Mouse (Mus musculus) spleen, postnatal 14 days (tissue): ENCODE measurements at regions not wholly inside any gene's neighbourhood (a gene's known extent, or its start where the extent isn't known, plus 50 kb on each side); places are given as distances from the start of the nearest gene placed in this dataset.

ENCODE experiments used
- DNase-seq, 2 experiments: peaks; one replicate each; pipeline ENCODE4 v3.0.0; 2021 to 2022; ENCODE audit warnings: low spot score in 2 of 2

DNA sequence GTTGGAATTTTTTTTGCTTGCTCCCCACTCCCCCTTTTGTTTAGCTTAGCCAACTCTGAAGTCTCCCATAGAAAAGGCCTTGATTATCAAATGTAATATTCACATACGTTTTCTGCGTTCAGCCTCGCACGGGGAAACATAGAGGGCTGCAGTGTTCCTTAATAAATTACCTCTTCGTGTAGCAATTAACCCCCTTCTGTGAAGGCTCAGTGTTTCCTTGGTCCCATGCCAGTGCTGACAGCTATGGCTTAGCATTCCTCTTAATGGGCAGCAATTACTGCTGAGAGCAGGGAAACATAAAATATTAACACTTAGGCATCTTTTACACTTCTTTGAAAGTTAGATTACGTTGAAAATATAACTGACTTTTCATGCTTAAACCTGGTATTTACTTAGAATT is 282.9 kb downstream of the Lyplal1 start:
- no peak for DNase-seq

- no peak for DNase-seq
Observed at GRCm38 (mm10) chr1:185836632-185837281, 280.4 kb downstream of the Lyplal1 start.

DNA sequence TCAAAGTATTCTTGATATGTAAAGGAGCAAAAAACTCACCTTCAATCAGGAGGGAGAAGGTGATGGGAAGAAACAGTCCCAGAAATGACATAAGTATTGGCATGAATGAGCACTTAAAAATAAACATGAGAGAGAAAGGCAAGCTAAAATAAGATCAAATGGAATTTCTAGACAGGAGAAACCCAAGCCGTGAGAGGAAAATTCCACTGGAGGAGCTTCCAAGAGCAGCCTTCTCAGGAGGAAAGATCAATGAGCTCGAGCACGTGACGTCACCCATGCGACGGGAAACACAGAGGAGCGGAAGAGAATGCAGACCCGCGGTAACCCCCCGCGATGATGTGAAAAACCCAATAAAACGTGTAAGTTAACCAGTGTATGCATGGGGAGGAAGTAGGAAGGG is 274.6 kb downstream of the Lyplal1 start:
- no peak for DNase-seq

GRCm38 (mm10) chr1:185847161-185847560 is 269.9 kb downstream of the Lyplal1 start:
- no peak for DNase-seq

GRCm38 (mm10) chr1:185850590-185850989 is 266.5 kb downstream of the Lyplal1 start:
- no peak for DNase-seq

DNA sequence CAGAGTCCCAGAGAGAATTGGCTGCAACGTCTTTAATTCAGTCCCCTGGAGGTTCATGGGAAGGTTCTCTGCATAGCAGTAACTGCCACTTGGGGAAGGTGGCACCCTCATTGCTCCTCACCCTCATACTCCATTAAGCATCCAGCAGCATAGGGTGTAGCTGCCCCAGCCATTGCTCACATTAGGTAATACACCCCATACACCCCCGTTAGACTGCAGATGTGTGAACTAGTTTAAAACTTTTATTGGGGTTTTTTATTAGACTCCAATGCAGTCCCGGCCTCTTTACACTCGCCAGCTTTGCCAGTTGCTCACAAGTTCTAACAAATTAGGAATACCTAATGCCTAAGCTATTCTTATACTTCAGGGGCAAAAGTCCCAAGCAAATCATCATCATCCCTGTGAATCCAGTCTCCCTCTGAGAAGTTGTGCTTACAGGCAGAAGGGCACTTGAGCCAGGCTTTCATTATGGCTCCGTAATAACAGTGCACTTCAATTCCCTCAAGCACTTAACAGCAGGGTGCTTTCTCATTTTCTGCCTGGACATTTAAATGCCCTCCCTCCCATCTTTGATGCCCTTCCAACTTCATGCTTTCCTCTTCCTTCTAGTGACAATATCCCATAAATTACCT is 265.7 kb downstream of the Lyplal1 start:
- DNase-seq = no peak

- DNase-seq = no peak
Observed at GRCm38 (mm10) chr1:185861692-185862091, 255.4 kb downstream of the Lyplal1 start.

DNA sequence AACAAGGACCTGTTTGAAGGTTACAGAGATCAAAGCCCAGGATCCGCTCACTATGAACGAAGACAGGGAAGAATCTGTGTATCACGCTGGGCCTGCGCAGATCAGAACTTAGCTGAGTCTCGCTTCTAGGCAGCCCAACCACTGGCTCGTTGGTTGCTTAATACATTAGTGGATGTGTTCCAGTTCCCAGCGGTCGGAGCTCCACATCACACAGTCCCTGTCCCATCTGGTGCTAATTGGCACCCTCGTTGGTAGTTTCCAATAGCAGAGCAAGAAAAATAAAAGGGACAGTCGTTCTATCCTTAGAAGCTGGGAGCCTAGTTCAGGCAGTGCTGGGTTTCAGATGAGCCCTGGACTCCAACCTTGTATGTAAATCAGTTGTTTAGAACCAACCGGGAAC is 251.2 kb downstream of the Lyplal1 start:
- no peak for DNase-seq

DNA sequence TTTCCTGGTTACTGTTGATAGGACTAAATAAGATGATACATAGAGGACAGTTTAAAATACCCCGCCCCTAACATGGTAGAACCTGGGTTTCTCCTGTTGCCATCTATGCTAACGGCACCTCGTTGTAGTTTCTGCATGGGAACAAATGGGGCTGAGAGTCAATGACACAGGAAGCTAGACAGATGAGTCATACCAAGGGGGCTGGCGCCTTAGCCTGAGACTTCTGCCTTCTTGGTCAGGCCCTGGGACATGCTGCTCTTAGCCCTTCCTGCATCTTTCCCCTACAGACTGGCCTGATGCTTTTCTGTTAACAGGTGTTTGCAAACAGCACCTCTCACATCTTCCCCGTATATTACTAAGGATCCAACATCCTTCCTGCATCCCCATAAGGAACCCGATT is 250.5 kb downstream of the Lyplal1 start:
- DNase-seq = no peak

- no peak for DNase-seq
Observed at GRCm38 (mm10) chr1:185867018-185867417, 250.1 kb downstream of the Lyplal1 start.

DNA sequence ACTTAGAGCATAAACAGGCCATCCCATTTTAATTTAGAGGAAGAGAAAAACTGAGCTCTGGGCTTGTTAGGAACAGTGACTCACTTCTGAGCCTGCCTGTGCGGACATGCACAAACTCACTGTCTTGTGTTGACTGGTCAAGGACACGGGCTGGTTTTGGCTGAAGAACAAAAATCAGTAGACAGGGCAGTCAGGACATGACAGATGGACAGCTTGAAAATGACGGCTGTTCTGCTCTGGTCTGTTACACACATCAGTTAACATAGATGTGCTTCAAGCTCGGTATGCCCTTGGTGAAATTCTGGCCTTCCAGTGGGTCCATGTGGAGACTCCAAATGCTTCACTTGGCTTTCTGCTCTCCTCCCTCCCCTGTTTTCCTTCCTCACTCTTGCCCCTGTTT is 248.4 kb downstream of the Lyplal1 start:
- no peak for DNase-seq

DNA sequence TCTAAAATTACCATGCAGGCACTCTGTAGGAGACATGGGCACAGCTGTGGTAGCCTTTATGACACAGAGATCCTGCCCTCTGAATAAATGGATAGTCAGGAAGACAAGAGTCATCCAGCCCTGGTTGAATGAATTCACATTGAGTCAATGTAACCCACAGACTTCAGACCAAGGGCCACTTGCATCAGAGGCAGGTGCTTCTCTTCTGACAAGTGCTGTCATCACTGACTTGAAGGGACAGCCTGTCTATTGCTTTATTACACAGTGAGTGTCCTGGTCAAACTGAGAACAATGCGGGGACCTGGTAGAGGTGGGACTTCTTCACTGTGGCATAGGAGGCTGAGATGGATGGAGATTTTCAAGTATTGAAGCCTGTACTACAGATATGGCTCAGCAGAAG is 230.1 kb downstream of the Lyplal1 start:
- no peak for DNase-seq

- DNase-seq = no peak
Observed at GRCm38 (mm10) chr1:185891814-185892213, 225.3 kb downstream of the Lyplal1 start.

DNA sequence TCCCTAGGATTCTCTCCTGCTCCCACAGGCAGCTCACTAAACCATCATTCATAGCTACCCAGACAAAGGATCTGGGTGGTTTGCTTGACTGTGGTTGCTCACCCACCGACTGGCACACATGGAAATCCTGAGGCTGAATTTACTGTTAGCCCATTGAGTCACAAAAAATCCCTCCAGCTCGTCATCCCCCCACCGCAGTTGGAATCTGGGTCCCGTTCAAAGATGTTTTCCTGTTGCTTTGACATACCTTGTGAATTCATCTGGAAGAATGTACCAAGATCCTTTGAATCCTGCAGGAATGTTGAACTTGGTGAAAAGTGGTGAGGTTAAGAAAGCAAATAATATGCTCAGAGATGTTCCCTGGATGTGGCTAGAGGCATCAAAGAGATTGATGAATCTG is 223.7 kb downstream of the Lyplal1 start:
- DNase-seq = no peak

- no peak for DNase-seq
Observed at GRCm38 (mm10) chr1:185898475-185898874, 218.6 kb downstream of the Lyplal1 start.

DNA sequence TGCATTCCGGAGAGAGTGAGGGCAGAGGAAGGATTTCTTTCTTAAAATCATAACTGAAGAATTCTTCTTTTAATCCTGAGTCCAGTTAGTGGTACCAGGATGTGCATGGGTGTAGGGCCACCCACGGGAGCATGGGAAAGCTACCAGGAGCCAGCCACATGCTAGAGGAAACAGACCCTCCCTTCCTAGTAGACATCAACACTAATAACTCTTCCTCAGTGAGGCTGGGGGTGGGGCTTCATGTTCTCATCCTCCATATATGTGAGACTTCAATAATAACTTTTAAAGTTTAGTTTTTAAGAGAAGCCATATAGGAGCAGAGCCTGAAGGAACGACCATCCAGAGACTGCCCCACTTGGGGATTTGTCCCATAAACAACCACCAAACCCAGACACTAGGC is 216.8 kb downstream of the Lyplal1 start:
- no peak for DNase-seq

DNA sequence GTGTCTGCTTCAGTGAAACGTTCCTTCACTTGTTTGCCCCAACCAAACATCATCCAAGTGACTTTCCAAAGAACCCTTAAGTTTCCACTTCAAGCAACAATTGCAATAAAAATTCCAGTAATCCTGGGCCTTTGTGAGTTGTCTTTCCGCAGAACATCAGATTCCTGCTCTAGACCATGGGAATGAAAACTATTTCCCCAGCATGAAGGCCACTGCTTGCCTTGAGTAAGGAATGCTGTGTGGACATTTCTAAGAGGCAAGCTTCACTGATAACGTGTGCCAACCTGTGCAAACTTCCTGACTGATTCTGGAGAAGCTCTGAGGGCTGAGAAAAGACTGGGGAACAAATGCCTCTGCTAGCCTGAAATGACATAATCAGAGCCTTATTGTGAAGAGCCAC is 214.7 kb downstream of the Lyplal1 start:
- DNase-seq = no peak

DNA sequence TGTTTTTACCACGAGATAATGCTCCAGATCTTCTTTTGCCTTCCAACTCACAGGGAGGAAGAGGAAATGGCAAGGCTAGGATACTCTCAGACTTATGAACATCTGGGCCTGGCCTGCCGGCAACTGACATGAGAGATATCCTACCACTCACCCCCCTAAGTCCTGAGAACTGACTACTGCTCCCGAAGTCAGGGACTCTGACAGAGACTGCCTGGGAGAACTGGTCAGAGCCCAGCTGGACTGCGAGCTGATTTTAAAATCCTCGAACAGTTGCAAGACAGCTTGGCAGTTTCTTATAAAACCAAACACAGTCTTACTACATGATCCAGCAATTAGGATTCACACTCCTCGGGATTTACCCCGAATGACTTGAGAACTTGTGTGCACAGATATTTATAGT is 211.4 kb downstream of the Lyplal1 start:
- no peak for DNase-seq

DNA sequence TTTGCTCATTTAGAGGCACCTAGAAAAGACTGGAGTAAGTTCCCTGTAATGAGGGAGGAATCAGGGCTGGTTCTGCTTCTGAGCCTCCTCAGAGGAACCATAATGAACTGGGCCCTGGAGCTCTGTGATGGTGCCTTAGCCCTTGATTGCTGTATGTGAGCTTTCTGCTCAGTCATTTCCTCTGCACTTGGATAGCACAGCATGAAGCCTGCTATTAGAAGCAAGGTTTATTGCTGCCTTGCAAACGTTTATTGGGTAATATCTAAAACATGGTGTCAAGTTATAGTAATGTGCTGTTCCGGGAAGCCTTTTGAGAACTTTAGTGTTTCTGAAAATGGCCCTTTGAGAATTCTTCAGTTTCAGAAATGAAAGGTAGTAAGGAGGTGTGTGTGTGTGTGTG is 201.5 kb downstream of the Lyplal1 start:
- no peak for DNase-seq

DNA sequence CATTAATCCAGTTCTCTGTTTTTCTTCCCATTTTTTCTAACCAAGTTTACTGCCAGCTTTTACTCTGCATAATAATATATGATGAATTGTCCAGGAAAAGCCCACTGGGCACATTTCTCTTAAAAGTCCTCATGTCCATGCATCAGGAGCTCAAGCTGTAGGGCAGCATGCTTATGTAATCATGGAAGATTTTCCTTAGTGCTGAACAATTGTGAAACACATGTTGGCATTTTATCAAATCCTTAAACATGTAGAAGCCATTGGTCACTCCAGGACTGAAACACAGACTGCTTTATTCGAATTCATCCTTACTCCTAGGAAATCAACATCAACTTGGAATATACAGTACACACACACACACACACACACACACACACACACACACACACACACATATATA is 198.4 kb downstream of the Lyplal1 start:
- no peak for DNase-seq

- no peak for DNase-seq
Observed at GRCm38 (mm10) chr1:185923723-185924122, 193.4 kb downstream of the Lyplal1 start.

DNA sequence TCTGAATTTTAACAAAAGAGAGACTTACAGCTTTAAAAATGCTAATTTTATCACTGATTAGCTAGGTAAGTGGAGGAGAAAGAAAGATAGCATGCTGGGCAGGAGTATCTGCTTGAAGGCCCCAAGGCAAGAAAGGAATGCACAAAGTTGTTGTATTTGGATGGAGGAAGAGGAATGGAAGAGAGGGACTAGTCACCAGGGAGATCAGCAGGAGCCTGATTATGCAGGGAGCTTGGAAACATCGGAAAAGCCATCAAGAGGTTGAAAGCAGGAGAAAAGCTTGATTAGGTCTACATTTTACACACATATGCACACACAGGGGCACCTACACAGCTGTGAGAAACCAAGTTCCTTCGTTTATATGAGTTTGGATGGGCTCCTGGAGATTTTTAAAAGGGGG is 188.1 kb downstream of the Lyplal1 start:
- no peak for DNase-seq

- no peak for DNase-seq
Observed at GRCm38 (mm10) chr1:185929761-185930160, 187.3 kb downstream of the Lyplal1 start.

- DNase-seq = no peak
Observed at GRCm38 (mm10) chr1:185933623-185934022, 183.5 kb downstream of the Lyplal1 start.
